Mouse (Mus musculus) right cerebral cortex, postnatal 25 days (tissue): ENCODE results near the gene Card19.

Experiments used
- DNase-seq: peaks from one replicate; pipeline ENCODE4 v3.0.0; 2022

The Card19 gene

DNA sequence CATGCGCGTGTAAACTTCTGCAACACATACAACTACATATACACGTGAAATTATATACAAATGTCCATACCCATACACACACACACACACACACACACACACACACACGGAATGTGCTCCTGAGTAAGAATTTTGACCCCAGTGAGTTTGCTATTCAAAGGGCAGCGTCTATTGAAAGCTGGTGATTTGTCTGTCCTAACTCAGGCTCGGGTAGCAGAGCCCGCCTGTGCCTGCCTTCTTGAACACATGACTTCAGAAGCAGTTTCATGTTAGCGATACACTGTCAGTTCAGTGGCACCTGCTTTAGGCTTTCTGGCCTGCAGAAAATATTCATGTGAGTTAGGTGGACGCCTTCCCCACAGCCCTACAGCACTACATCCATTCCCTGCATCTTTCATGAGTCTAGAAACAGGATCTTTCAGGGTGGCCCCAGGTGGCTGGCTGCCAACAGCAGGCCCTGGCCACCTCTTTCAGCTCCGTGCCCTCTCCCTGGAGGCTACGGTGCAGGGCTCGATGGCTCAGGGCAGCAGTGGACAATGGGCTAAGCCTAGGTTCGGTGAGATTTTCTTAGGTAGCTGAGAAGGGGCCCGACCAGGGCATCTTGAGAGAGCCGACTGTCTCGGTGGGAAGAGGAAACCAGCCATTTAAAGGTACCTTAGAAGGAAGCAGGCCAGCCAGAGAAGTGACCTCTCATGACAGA is 23.5 kb downstream of the Card19 start:
- DNase-seq = no peak

DNA sequence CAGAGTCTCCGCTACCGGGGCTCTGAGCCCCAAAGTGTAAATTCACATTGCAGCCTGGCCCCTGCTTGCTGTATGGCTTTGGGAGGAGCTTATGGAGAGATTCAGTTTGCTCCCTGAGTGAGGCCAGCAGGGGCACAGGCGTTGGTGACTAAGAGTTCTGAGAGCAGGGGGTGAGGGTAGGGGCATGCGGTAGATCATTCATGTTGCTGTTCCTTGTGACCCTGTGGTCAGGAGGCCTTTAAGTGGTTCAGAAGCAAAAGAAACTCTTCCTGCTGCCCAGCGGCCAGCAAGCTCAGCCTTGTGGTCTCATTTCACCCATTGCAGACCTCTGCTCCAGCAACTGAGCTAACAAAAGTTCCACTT is 24.2 kb downstream of the Card19 start:
- DNase-seq = no peak

DNA sequence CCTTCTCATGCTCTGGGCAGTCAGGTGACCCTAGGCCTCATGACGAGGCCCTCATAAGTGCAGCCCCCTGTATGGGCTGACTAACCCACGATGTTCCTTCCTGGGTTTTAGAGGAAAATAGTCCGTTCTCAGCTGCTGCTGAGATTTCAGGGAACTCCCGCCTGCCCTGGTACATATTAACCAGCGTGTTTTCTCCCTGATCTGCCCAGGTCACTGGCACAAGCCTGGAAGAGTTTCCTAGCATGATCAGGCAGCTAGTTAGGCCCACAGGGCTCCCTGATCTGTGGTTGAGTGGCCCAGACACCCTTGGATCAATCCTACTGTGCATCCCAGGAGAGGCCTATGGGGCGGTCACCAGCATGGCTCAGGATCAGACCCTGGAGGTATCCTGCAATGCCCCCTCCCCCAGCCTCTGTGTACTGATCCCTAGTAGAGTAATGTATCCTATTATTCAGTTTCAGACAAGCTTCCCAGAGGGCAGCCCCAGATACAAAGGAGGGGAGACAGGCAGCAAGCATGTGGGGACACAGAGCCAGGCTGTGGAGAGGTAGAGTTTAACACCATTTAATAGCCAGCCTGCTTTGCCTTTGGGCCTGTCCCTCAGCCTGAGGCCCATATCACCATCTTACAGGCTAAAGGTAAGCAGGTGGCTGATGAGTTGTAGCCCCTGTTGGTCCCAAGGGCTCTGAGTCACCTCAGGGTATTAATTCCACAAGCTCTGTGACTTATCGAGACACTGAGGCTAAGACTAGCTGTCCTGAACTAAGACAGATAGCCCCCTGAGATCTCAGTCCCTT is 24.8 kb downstream of the Card19 start:
- DNase-seq = no peak

DNA sequence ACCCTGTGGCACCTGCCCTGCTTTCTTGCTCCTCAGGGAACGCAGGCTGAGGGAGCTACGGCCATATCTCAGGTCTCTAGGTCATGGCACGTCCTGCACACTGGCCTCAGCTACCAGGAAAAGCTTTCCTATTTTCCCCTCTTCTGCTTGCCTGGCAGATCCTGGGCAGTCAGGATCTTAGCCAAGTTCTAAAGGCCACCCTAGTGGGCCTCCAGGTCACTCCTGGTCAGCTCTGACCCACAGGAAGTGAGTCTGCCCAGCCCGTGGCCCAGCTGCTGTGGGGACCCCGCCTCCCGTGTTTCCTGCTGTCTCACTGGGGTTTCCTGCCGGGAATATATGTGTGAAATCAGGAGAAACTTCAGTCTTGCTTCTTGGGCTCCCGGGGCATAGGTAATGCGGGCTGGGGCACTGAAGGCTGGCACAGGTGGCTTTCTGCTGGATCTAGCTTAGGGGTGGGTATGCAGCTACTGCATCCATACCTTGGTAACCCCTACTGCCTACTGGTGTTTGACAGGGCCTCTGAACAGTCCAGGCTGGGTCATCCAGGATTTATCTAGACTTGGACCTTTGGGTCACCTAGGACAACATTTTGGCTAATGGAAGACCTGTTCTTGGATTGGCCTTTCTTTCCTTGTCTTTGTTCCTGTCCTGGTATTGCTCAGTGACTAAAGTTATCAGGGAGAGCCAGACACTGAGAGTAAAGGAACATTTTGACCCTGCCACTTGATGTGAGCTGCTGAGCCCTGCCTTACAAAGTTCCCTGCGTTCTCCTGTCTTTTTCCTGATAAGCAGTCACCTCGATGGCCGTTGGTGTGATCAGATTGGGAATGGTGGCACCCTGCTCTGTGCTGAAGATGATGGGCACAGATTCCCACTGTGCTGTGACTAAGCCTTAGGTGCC is 25.6 kb downstream of the Card19 start:
- DNase-seq = no peak

DNA sequence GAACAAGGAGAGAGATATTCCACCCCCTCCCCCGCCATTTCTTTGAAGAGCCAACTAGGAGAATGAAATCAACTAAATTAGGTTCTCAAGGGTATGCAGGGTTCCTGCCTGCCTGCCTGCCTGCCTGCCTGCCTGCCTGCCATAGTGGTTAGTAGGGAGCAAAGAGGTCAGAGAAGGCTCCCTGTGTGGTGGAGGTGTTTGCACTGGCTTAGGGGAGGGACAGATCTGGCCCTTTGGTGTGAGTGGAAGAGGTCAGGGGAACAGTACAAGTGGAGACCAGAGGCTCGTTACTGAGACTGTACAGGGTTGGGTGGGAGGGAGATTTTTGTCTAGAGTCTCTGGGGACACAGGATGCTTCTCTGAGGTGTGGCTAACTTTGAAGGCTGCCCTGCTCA is 26.9 kb downstream of the Card19 start:
- no peak for DNase-seq

DNA sequence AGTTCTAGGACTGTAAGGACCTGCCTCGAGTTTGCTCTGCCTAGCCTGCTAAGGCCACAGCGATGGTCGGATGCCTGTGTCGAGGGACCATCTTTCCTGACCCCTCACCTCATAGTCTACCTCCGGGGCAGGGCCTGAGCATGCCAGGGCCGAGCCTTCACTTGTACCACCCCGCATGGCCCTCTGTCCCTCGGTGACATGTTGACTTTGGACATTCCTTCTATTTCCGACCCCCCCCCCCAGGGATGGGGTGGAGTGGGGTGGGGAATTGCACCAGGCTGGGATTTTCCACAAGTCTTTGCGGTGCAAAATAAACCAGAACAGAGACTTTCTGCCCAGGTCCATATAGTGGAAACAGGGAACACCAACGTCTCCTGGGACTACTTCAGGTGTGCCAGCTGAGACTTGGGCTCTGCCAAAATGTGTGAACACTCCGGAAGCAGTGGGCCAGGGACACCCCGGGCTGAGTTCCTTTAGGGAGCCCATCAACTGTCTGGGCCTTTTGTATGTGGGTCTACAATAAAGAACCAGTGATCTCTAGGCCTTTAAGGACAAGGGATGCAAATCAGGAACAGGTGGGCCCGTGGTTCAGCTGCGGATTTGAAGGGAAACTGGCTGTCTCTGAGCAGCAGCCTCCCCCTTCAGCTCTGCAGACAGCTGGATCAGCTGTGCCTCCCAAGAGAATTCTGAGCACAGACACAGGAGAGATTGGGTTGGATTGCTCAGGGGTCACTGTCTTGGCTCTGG is 27.4 kb downstream of the Card19 start:
- no peak for DNase-seq

DNA sequence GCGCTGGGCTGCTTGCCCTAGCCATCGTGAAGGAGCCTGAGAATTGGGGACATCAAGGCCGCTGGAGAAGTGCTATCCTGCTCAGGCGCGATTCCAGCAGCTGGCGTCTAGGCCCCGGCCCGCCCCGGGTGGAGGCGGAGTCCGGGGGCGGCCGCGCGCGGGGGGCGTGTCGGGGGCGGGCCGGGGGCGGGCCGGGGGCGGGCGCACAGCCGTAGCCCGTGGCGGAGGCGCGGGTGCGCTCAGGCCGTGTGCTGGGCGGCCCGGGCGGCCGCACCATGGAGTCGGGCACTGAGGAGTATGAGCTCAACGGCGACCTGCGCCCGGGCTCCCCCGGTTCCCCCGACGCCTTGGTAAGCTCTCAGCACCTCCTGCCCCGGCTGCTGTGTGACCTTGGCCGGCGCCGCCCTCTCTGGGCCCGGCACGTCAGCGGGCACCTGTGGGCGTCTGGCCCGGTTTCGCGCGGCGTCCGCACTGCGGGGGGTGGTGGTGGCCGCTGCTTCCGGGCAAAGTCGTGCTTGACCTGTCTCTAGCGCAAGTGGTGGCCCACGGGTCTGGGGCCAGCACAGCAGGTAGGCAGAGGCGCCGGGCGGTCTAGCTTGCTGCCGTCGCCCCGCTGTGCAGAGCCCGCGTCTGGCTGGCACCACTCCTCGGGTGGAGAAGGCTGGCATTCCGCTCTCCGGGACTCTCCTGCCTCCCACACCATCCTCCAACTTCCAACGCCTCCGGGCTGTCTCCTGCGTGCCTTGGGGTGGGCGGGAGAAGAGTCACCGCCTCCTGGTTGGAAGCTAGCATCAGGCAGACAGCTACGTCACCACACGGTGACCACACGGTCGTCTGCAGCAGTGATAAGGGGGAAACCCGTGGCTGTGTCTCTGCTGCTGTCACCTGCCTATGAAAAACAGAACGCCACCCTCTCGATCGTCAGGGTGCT is 28.3 kb downstream of the Card19 start, which contains the start of gene Ninj1:
Gene Ninj1, plus strand, starts transcription at position 198 of the 931 bp plus-strand sequence.
- DNase-seq = peak; percentile 81

DNA sequence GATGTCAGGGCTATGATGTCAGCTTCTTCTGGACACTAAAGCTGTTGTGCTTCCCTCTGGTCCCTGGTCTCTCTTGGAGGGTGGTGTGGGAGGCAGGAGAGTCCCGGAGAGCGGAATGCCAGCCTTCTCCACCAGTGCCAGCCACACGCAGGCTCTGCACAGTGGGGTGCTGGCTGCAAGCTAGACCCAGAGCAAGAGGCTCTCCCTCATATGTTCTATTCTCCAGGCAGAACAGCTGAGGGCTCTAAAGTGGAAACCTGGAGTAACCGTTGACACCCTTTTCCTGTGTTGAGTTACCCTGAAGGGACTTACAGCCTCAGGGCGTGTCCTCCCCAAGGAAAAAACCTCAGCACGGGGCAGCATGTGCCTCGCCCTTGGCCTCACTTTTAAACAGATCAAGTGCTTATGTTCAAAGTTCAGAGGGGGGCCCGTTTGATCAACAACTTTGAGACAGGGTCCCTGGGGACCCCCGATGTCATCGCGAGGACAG is 29.0 kb downstream of the Card19 start:
- no peak for DNase-seq

DNA sequence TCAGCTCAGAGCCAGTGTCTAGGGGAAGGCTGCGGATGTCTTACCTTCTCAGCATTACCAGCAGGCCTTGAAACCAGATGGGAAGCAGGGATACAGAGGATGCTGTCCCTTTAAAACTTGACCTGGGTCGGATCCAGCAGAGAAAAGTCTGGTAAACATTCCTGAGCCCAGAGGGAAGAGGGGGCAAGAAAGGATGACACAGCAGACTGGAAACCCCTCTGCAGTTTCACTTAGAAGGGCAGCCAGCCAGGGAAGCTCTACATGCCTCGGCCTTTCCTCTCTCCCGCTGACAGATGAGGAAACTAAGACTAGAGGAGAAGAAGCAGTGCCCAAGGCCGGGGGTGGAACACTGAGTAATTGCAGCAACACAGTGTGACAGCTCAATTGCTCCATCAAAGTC is 32.2 kb downstream of the Card19 start:
- DNase-seq = no peak

DNA sequence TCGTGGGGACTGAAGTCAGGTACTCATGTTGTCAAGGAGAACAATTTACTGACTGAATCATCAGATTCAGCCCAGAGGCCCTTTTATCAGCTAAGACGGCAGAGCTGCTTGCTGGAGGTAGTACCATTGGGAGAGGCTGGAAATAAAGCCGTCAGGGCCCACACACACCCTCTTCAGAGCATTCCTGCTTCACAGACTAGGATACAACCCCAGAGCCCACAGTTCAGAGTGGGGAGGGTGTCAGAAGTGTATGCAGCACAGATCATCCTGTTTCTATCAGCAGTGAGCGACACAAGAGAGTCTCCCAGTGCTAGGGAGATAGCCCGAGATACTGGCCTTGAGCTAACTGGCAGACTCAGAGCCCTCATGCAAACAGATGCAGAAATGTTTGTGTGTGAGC is 32.7 kb downstream of the Card19 start:
- no peak for DNase-seq

DNA sequence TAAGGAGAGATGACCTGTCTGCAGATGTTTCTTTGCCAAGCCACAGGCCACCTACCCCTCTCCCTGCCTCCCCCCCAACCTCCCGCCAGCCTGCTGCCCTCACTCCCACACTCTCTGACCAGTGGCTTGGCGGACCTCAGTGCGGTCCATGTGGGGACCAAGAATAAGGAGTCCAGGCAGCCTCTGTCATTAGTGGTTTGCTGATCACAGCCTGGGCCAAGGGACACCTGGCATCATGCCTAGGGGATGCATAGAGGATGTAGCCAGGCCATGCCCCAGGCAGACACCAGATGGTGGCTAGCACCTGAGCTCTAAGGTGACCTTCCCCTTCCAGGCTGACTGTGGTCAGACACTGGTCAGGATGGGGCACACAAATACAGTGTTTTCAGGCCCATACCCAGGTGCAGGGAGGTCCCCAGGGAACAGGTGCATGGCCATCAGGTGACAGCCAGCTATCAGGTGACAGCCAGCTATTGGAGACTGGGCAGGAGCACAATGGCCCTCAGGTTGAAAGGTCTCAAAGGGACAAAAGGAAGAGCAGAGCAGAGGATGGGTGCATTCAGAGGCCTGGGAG is 34.3 kb downstream of the Card19 start:
- DNase-seq = no peak

DNA sequence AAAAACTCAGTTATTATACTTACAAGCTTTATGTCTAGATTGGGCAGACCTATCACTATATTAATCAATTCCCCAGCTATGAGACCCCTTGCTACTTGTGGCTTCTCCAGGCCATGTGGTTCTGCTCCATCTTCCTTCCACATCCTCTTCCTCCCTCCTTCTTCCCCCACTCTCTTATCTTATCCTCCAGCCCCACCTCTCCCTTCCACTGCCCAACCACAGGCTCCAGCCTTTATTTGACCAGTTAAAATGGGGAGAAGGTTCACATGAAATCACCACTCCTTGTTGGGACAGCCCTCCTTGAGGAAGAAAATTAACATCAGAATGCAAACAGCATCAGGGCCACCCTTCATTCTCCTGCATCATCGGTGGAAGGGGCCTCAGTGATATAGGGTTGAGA is 35.1 kb downstream of the Card19 start:
- DNase-seq = no peak

DNA sequence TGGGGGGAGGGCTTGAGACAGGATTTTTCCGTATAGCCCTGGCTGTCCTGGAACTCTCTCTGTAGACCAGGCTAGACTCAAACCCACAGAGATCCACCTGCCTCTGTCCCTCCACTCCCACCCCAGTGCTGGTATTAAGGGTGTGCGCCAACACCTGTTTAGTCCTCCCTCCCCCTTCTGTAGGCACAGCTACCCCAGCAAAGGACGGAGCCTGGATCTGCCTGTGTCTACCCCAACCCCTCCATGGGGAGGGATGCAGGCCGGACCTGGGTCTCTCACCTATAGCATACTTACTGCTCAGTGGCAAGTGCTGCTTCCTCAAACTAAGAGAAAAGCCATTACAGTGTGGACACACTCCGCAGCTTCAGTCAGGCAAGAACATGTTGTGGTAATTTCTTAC is 35.6 kb downstream of the Card19 start:
- no peak for DNase-seq

DNA sequence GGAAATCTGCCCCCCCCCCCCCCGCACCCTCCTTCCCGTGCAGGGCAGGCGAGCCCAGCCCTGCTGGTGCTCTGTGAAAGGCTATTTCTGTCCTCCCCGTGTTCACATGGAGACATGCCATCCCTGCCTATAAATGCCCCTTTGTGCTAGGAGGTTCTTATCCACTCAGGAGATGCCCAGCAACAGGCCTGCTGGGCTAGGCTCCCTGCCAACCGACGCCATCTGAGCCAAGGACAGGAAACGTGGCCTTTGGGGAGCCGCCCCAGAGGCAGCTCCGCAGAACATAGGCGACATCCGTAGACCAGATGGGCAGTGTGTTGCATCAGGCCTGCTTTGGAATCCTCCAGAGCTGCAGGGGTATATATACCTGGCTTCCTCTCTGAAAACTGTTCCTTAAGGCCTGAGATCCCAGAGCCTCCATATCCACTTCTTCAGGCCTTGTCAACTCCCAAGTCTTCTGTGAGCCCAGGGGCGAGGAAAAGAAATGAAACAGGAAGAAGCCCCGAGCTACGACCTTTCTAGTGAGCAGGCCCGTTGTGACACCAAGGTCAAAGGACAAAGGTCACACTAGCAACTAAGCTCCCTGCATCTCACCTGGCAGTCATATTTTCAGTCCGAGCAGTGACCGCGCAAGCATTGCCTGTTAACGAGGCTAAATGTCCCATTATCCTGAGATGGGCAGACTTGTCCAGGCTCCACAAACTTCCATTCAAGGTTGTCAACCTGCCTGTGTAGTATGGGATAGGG is 36.8 kb downstream of the Card19 start:
- peak; percentile 58 for DNase-seq

DNA sequence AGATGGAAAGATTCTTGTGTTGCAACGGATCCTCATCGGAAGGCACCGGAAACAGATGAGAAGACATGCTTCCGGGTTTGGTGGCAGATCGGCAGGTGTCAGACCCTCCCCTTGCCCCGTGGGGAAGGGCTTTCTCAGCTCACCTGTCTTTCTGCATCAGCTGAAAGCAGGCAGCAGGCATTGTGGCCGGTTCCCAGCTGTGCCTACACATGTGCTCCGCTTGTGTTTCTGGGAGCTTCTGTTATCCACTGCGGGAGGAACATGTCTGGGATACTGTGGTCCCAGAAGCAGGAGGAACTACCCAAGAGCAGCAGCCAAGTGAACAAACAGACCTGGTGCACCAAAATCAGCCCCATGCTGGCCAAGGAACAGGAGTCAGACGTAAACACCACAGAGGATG is 40.3 kb downstream of the Card19 start:
- no peak for DNase-seq

DNA sequence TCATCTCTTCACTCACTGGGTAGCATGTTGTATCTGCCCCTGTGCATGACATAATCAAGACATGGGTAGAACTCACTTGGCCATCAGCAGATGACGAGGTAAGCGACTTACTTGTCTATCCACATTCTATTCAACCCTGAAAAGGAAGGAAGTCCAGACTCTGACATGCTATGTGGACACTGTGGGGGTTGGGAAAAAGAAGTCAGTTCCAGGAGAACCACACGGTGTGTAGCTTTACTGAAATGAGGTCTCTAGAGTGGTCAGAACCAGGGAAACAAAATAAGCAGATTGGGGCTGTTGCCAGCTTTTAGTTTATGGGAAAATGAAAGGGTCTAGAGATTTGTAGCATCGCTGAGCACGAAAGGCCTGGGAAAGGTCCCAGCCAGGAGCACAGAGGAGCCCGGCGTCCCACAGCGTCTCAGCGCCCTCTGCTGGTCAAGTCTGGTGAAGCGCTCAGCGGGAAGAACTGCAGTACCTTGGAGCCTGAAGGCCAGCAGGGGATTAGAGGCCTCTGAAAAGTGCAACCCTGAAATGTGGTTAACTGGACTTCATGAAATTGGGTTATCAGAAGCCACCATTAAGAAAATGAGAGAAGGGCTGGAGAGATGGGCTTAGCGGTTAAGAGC is 42.8 kb downstream of the Card19 start:
- peak; percentile 81 for DNase-seq

DNA sequence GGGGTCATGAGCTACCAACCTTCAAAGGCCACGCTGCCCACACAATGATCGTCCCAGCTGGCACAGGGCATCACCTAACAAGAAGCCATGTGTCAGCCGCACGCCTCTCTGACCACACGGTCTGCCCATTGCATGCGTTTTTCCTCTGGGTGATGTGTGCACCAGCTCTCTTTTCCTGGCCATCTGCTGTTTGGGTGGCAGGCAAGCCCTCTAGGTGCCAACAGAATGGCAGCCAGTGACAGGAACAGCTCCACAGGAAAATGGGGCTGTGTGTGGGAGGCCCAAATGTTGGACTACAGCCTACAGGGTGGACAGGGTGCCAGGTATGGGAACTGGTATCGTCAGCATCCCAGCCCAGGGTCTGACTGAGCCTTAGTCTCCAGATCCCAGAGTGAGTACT is 43.5 kb downstream of the Card19 start:
- DNase-seq = peak; percentile 71

DNA sequence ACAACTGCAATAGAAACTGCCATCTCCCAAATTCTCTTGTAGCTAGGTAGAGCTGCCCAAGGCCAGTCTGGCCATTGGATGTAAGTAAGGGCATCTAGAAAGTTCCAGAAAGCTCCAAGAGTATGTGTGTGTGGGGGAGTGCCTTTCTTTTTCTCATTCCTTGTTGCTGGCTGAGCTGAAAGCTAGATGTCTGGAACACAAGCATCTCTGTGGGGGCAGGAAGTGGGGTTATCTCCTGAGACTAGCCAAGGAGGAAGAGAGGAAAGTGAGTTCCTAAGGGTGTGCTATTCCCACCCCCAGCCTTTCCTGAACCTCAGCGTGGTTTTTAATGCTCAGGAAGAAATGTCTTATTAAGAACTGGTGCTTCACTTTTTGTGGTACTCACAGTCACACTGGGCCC is 44.1 kb downstream of the Card19 start:
- DNase-seq = no peak

DNA sequence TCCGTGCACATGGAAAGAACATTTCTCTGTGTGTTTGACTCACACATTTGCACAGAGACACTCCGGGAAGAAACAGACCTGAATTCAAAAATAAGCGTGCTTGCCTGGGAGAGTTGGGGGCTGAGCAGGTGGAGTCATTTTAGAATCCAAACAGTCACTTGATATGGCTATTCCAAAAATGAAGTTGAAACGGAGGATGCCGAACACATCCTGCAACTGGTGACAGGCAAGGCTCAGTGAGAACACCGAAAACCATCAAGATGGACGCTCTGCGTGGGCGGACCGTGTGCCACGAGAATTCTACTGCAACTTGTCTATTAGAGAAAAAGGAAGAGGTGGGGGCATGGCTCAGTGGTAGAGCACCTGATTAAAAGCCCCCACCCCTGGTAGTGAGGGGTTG is 45.2 kb downstream of the Card19 start:
- peak; percentile 40 for DNase-seq
